Mouse (Mus musculus) kidney, postnatal 0 days (tissue): ENCODE results near the gene Ctnna3. TPM values are rescaled to one million over a fixed set of nuclear protein-coding genes. Genes with fewer than 3 reads are reported as not detected.
A peak's percentile ranks its signal among the peaks of the same experiment; 100 is the strongest.

ENCODE experiments used
- ATAC-seq: fragments of 200-750 bp; cut with Nextera tagmentation; replicated peaks from 2 replicates; pipeline ENCODE4 v1.8.0; 2017; ENCODE audit warnings: low read depth, moderate number of reproducible peaks, moderate TSS enrichment, moderate library complexity; ENCODE audit not compliant: low FRiP score
- DNase-seq: peaks from one replicate; pipeline ENCODE4 v3.0.0-alpha.2; 2016; ENCODE audit warnings: low spot score
- H3K27ac ChIP-seq: fragments of 300-500 bp; sonication (generic); 2 replicates; pipeline ENCODE4 v1.5.1; 2014; ENCODE audit warnings: mild to moderate bottlenecking
- H3K27me3 ChIP-seq: fragments of 300-500 bp; sonication (generic); 2 replicates; pipeline ENCODE4 v1.6.1; 2014; ENCODE audit warnings: low read length, mixed read lengths; ENCODE audit not compliant: insufficient read depth
- H3K36me3 ChIP-seq: fragments of 300-500 bp; sonication (generic); 2 replicates; pipeline ENCODE4 v1.6.1; 2014; ENCODE audit warnings: low read length, mixed read lengths; ENCODE audit not compliant: insufficient read depth
- H3K4me1 ChIP-seq: fragments of 300-500 bp; sonication (generic); replicated peaks from 2 replicates; pipeline ENCODE4 v1.6.1; 2014; ENCODE audit warnings: antibody characterized with exemption, low read length, mixed read lengths; ENCODE audit not compliant: insufficient read depth
- H3K4me2 ChIP-seq: fragments of 300-500 bp; sonication (generic); 2 replicates; pipeline ENCODE4 v1.6.1; 2014; ENCODE audit warnings: mild to moderate bottlenecking, low read length, moderate library complexity, mixed read lengths
- H3K4me3 ChIP-seq: fragments of 300-500 bp; sonication (generic); replicated peaks from 2 replicates; pipeline ENCODE4 v1.5.1; 2014; ENCODE audit warnings: low read depth, low read length
- H3K9ac ChIP-seq: fragments of 300-500 bp; sonication (generic); 2 replicates; pipeline ENCODE4 v1.6.1; 2014; ENCODE audit warnings: low read depth, low read length
- H3K9me3 ChIP-seq: fragments of 300-500 bp; sonication (generic); replicated peaks from 2 replicates; pipeline ENCODE4 v1.6.1; 2016; ENCODE audit warnings: low read length, inconsistent platforms, mixed read lengths
- CTCF ChIP-seq: IDR thresholded peaks from 2 replicates; pipeline ENCODE4 v1.5.1; 2016; ENCODE audit warnings: antibody characterized with exemption, low read depth, mild to moderate bottlenecking, moderate library complexity
- WGBS: fragments of 180-500 bp; shearing (Covaris S2); extraction: QIAGEN DNeasy Blood & Tissue Kit; methylation state at CpG from one replicate; pipeline ENCODE4 v1.1.7; 2014; 5-methylcytosine and 5-hydroxymethylcytosine counted together
- polyA plus RNA-seq: library from polyadenylated mRNA; unstranded; fragments of >200 nt; fragmentation: Nextera tagmentation; extraction: Ambion mirVana; gene quantifications from 2 replicates; pipeline ENCODE4 v1.2.1, GENCODE M21; 2015

Gene Ctnna3
- polyA plus RNA-seq, 1 experiment from 2014 or later, result 0.32 TPM

DNA sequence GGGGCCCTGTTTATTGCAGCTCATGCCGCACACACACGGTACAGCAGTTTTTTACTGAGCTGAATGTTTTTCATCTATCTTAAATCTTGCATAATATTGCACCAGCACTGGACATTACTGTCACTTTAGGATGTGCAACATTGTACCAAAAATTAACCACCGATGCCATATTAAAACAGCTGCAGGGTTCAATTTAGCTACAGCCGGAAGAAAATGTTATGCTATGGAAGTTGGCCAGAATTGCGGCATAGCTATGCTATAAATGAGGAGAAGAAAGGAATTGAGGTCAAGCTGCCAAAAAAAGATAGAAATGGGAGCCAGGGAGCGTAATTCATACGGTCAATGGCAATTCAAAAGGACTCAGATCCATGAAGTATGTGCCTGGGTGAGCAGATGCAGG, 611.3 kb downstream of the Ctnna3 start:
- no peak for DNase-seq
- WGBS, result 69% methylated on average over 7 of the region's 7 CpGs

GRCm38 (mm10) chr10:64041892-64042291, 612.0 kb downstream of the Ctnna3 start:
- no peak for ATAC-seq

More for the DNA sequence above, 611.3 kb downstream of the Ctnna3 start:
- H3K9ac ChIP-seq, result no peak overlapping the region
- H3K4me1 ChIP-seq, result no peaks in the 10 kb centered on the region
- no peak for TF ChIP-seq CTCF
- H3K27ac ChIP-seq, result no peak overlapping the region
- no peaks in the 10 kb centered on the region for H3K9me3 ChIP-seq
- H3K4me3 ChIP-seq, result no peak overlapping the region
- no peak overlapping the region for H3K4me2 ChIP-seq
- no peak for ATAC-seq
- H3K27me3 ChIP-seq, result no peaks in the 10 kb centered on the region
- no peaks in the 10 kb centered on the region for H3K36me3 ChIP-seq

GRCm38 (mm10) chr10:64049151-64049550, 619.3 kb downstream of the Ctnna3 start:
- H3K4me1 ChIP-seq, result no peaks in the 10 kb centered on the region
- H3K9me3 ChIP-seq, result no peaks in the 10 kb centered on the region
- H3K9ac ChIP-seq, result no peak overlapping the region
- H3K4me3 ChIP-seq, result no peak overlapping the region
- 61% methylated on average over 6 of the region's 6 CpGs for WGBS
- no peaks in the 10 kb centered on the region for H3K27me3 ChIP-seq
- no peak overlapping the region for H3K4me2 ChIP-seq
- ATAC-seq (no peak), DNase-seq (no peak)
- TF ChIP-seq CTCF, result no peak
- no peak overlapping the region for H3K27ac ChIP-seq
- H3K36me3 ChIP-seq, result no peaks in the 10 kb centered on the region

More at GRCm38 (mm10) chr10:64041892-64042291, 612.0 kb downstream of the Ctnna3 start:
- no peaks in the 10 kb centered on the region for H3K4me1 ChIP-seq
- H3K9me3 ChIP-seq, result no peaks in the 10 kb centered on the region
- no peak overlapping the region for H3K27ac ChIP-seq
- no peak for TF ChIP-seq CTCF
- no peaks in the 10 kb centered on the region for H3K36me3 ChIP-seq
- H3K4me2 ChIP-seq, result no peak overlapping the region
- H3K4me3 ChIP-seq, result no peak overlapping the region
- H3K27me3 ChIP-seq, result no peaks in the 10 kb centered on the region
- no peak overlapping the region for H3K9ac ChIP-seq
- 75% methylated on average over 11 of the region's 11 CpGs for WGBS
- DNase-seq, result no peak

- Histone ChIP-seq H3K9ac (no peak overlapping the region), H3K36me3 (no peaks in the 10 kb centered on the region), H3K4me3 (no peak overlapping the region), H3K4me2 (no peak overlapping the region), H3K27ac (no peak overlapping the region), H3K27me3 (no peaks in the 10 kb centered on the region), H3K9me3 (no peaks in the 10 kb centered on the region), H3K4me1 (no peaks in the 10 kb centered on the region)
- peak; percentile 16 for DNase-seq
- ATAC-seq, result no peak
- no peak for TF ChIP-seq CTCF
- 48% methylated on average over 6 of the region's 6 CpGs for WGBS
Measured at GRCm38 (mm10) chr10:64049946-64050345, 620.0 kb downstream of the Ctnna3 start.

DNA sequence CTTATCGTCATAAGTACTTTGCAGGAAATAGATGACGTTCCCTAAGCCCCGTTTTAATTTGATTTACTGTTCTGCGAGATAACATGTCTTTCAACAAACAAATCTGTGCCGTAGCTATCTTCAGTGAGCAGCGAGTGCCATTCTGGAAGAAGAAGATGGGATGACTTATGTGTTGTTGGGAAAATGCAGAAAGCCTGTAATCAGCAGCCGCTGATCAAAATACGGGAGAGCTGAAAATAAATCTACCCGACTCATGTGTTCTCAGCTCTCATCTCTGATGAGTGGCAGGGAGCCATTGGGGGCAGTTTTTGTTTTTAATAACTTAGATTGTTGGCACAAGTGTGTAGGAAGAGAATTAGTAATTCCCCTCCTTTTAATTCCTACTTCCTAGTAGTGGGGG, 633.8 kb downstream of the Ctnna3 start:
- no peak for DNase-seq
- 64% methylated on average over 9 of the region's 9 CpGs for WGBS

DNA sequence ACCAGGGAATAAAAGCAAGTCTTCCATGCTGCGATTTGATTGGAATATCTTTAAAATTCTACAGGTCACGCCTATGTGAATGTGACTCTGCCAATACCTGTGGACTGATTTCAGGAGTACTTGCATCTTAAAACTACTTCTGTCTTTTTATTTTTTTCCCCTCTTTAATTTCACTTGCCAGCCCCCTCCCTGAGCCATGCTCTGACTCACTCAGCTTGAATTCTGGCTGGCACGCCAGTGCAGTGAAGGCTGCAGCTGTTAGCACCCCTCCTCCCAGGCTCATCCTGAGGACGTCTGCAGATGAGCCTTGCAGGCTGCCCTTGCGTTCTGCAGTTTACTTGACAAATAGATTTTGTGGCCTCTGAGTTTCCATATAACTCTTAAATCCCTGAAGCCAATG, 646.0 kb downstream of the Ctnna3 start:
- no peak for TF ChIP-seq CTCF
- no peaks in the 10 kb centered on the region for H3K4me1 ChIP-seq
- no peaks in the 10 kb centered on the region for H3K27me3 ChIP-seq
- no peak overlapping the region for H3K4me3 ChIP-seq
- H3K27ac ChIP-seq, result no peak overlapping the region
- no peak overlapping the region for H3K9ac ChIP-seq
- H3K4me2 ChIP-seq, result no peak overlapping the region
- H3K36me3 ChIP-seq, result no peaks in the 10 kb centered on the region
- no peaks in the 10 kb centered on the region for H3K9me3 ChIP-seq
- DNase-seq, result peak; percentile 22
- ATAC-seq, result no peak
- WGBS, result 21% methylated on average over 5 of the region's 5 CpGs

More for the DNA sequence above, 633.8 kb downstream of the Ctnna3 start:
- no peaks in the 10 kb centered on the region for H3K9me3 ChIP-seq
- no peak overlapping the region for H3K27ac ChIP-seq
- no peaks in the 10 kb centered on the region for H3K36me3 ChIP-seq
- no peak for TF ChIP-seq CTCF
- no peaks in the 10 kb centered on the region for H3K27me3 ChIP-seq
- no peak overlapping the region for H3K4me2 ChIP-seq
- no peak overlapping the region for H3K4me3 ChIP-seq
- H3K9ac ChIP-seq, result no peak overlapping the region
- ATAC-seq, result no peak
- no peaks in the 10 kb centered on the region for H3K4me1 ChIP-seq

DNA sequence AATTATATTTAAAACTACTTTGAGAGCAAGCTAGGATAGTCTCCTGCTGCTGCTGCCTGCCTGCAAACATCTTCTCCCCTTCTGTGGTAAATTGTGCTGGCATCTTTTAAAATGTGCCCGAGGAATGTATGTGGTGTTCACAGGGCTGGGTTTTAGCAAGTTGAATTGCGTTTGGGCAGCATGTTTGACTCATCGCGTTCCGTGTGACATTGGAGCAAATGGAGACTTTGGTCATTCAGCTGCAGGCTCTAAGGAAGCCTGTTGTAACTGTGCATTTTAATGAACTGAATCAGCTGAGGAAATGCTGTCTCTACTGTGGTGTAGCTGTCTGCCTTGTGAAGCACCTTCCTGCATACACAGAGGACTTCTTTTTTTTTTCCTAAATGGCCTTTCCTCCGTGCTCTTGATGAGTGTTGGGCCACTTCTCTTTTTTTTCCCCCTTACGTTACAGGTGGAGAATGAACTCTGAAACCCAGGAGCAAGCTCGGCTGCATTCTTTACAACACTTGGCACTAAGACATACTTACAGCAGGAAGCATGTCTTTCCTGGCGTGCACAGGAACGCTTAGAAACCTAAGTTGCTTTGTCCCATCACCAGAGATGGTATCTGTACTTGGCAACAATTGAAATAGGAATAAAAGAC, 646.6 kb downstream of the Ctnna3 start:
- H3K9me3 ChIP-seq, result no peaks in the 10 kb centered on the region
- ATAC-seq (no peak), DNase-seq (no peak)
- no peaks in the 10 kb centered on the region for H3K36me3 ChIP-seq
- H3K9ac ChIP-seq, result no peak overlapping the region
- WGBS, result 36% methylated on average over 10 of the region's 10 CpGs
- no peaks in the 10 kb centered on the region for H3K27me3 ChIP-seq
- no peak overlapping the region for H3K4me2 ChIP-seq
- H3K4me1 ChIP-seq, result no peaks in the 10 kb centered on the region
- TF ChIP-seq CTCF, result no peak
- H3K27ac ChIP-seq, result no peak overlapping the region
- no peak overlapping the region for H3K4me3 ChIP-seq
